Mouse (Mus musculus): ENCODE measurements around the gene Tspan18.

The Tspan18 gene

GRCm38 (mm10) chr2:93217015-93217414, 117.3 kb downstream of the Tspan18 start:
- DNase-seq (ENCODE audit: low spot score): peak; percentile 63

DNA sequence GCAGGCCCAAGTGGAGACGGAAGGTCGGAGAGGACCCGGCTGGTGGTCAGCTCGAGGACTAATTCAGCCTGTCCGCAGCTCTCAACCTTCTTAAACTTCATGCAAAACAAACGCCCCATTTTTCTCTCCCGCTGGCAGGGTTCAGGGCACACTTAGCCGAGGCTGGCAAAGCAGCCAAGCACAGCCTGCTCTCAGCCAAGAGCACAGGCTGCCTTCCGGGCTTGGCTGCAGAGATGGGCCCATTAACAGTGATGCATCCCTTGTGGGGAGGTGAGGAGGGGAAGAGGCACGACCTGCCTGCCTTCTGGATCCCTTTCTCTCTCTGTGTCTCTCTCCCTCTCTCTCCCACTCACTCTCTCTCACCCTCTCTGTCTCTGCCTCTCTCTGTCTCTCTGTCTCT, 118.5 kb downstream of the Tspan18 start:
- DNase-seq (ENCODE audit: low spot score): no peak

DNA sequence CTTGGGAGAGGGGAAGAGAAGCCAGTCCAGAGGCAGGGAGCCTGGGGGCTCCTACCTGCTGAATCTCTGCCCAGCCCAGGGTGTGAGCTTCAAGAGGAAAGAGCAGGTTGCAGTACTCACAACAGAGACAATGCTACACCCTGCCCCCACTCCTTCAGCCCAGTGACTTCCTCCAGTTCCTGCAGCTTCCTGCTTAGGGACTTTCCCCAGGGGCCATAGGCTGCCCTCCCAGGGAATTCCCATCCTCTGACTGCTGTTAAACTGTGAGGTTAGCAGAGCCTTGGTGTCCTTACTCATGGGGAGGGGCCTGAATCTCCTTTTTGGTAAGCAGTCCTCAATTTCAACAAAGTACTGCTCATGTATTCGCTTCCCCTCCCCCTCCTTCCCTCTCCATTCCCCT, 120.1 kb downstream of the Tspan18 start:
- no peak for DNase-seq (ENCODE audit: low spot score)

DNA sequence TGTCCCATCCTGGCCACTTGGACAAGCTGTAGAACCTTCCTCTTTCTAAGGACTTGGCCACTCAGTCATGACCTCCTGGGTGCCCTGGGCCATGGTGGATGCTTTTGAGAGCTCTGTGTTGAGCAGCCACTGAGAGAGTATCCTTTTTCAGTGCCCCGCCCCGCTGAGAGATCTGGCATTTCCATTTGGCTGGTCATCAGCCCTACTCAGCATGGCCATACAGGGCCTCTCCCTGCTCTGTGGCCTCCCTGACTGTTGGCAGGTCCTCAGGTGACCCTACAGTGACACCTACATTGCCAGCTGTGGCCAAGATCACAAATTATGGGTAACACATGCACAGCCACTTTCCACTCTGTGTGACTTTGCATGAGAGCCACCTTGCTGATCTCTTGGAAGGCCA, 121.4 kb downstream of the Tspan18 start:
- no peak for DNase-seq (ENCODE audit: low spot score)

GRCm38 (mm10) chr2:93212386-93212785, 121.9 kb downstream of the Tspan18 start:
- DNase-seq (ENCODE audit: low spot score): no peak

GRCm38 (mm10) chr2:93206126-93206525, 128.2 kb downstream of the Tspan18 start:
- DNase-seq (ENCODE audit: low spot score): no peak

DNA sequence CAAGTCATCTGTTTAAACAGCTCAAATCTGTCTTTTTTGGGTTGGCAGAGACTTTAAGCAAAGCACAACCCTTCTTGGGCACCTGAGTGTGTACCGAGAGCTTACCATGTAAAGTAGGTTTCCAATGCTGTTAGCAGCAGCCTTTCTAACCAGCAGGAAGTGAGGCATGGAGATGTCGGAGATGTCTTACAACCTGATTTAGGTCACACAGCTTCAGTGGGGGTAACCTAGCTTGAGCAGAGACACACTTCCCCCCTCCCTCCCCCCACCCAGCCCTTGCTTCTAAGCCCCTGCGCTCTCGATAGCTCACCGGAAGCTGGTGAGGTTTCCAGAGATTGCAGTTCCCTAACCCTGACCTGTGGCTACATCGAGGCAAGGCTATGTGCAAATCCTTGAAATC, 129.7 kb downstream of the Tspan18 start:
- no peak for DNase-seq (ENCODE audit: low spot score)

DNA sequence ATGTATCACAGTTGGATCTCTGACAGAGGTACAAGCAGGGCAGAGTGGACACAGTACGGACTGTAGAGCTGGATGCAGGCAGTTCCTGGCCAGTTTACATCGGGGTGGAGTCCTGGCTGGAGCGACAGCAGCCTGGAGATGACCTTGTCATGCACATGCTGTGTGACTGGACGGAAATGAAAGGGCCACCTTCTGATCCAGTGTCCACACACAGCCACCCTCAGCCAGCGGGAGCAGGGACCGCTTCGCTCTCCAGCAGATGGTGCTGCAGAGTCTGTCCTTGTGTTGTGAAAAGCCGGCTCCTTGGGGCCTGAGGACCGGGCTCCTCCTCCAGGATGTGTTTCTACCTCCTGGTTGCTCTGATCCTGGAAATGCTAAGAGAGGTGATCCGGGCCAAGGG, 130.6 kb downstream of the Tspan18 start:
- no peak for DNase-seq (ENCODE audit: low spot score)

GRCm38 (mm10) chr2:93202782-93203181, 131.5 kb downstream of the Tspan18 start:
- DNase-seq (ENCODE audit: low spot score): no peak

- DNase-seq (ENCODE audit: low spot score): no peak
These were observed 132.3 kb downstream of the Tspan18 start for GRCm38 (mm10) chr2:93201997-93202396.

GRCm38 (mm10) chr2:93200681-93201340, 133.5 kb downstream of the Tspan18 start:
- no peak for DNase-seq (ENCODE audit: low spot score)

DNA sequence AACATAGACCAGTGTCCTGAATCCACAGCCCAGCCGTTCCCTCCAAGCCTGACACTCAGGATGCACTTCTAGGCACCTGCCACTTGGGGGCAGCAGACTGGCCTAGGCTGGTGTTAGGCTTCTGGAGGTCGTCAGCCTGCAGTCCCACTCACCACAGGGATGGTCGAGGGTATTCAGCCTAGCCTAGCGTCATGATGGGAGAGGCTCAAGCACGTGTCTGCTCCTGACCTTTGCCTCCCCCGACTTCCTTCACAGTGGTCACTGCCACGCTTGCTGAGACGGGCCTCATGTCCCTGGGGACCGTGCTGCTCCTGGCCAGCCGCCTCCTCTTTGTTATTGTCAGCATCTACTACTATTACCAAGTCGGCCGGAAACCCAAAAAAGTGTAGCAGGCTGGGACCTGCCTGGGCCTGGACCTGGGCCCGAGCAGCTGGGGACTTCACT, 134.8 kb downstream of the Tspan18 start:
- DNase-seq (ENCODE audit: low spot score): no peak

DNA sequence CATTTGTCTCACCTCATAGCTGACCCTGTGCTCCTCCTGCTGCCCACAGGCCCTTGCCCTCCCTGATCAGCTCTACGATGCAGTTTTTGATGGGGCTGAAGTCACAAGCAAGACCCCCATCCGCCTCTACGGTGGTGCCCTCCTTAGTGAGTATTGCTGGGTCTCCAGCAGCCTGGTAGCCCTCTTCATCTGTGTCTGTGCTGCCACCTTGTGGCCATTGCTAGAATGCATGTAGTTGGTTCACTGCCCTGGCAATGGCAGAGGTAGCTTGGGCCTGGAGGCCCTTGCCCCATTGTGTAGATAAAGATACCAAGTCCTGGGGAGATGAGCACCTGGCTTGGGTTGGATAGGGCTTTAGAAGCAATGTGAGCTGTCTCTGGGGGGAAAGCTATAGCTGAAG, 135.5 kb downstream of the Tspan18 start:
- peak; percentile 63 for DNase-seq (ENCODE audit: low spot score)

- no peak for DNase-seq (ENCODE audit: low spot score)
These were observed 140.5 kb downstream of the Tspan18 start for GRCm38 (mm10) chr2:93193806-93194205.

GRCm38 (mm10) chr2:93192671-93193080, 141.6 kb downstream of the Tspan18 start:
- DNase-seq (ENCODE audit: low spot score): no peak

DNA sequence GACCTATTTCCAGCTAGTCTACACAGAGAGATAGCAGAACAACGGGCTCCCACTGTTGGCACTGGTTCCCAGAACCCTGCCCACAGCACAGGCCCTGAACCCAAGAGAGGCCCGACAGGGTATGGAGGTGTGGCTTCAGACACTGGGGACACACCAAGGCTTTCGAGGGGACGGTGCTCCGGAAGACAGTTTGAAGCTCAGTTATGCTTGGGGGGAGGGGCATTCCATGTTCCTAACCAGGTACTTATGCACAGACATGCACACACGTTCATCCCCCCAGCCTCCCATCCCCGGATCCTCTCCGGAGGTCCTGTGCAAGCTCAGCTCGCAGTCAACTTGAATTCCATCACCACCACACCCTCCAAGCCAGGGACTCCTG, 142.1 kb downstream of the Tspan18 start:
- DNase-seq (ENCODE audit: low spot score): no peak

GRCm38 (mm10) chr2:93191488-93192181, 142.7 kb downstream of the Tspan18 start:
- DNase-seq (ENCODE audit: low spot score): no peak

DNA sequence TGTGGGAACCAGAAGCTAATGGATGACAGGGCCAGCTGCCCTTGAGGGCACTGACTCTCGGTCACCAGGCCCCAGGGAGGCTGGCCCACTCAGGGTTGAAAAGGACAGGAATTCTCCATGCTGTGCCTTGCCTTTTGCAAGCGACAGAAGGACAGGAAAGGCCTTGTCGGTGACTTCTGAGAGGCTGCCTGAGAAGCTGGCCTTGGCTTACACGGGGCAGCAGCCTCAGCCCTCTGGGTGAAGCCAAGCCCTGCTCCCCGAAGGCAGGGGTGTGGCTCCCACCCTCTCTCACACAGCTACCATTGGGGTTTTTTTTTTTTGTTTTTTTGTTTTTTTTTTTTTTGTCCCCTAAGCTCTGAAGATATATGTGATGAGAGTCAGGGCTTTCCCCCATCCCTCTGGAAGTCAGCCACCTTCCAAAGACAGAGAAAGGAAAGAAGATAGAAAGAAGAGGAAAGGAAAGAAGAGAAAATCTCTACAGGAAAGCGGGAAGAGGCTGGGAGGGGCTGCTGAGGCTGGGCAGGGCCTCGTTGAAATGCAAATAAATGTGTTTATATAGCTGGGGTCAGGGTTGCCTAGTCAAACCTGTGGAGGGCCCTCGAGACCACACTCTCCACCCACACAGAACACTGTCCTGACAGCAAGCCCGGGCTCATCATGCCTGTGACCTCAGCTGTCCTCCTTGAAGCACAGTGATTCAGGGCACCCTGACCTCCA, 143.4 kb downstream of the Tspan18 start:
- no peak for DNase-seq (ENCODE audit: low spot score)

GRCm38 (mm10) chr2:93188761-93189458, 145.4 kb downstream of the Tspan18 start:
- no peak for DNase-seq (ENCODE audit: low spot score)

GRCm38 (mm10) chr2:93188020-93188760, 146.1 kb downstream of the Tspan18 start:
- no peak for DNase-seq (ENCODE audit: low spot score)

DNA sequence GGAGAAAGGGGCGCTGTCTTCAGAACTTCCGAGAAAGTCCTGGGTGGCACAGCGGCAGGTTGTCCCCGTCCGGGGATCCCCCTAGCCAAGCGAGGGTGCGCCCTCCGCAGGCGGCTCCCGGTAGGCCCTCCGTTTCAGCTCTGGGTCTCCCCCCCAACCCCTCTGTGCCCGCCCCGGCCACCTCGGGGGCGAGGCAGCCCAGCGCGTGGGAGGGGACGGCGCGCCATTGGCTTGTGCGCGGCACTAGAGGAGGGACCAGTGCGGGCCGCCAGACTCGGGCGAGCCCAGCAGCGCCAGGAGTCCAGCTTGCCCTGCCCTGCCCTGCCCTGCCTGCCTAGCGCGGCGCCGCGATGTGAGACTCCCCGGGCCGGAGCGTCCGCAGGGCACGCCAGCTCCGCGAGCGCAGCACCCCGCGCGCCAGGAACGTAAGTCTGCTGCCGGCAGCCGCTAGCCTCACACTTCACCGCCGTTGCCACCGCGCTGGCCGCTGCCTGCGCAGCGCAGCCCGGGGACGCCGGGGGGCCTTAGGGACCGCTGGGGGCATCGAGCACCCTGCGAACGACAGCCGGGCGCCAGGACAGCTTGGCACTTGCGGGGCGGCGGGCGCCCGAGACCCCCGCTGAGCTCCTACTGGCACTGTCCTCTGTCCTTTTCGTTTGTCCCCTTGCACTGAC, 146.8 kb downstream of the Tspan18 start, which contains the start of gene Trp53i11:
Gene Trp53i11 (plus strand): TSS at position 226 of the 674 bp plus-strand sequence.
- peak; percentile 91 for DNase-seq (ENCODE audit: low spot score)
